Mouse (Mus musculus) cerebellum, adult 18-20 months (tissue): ENCODE data around the gene Cd93.

ENCODE experiments used
- DNase-seq, 2 experiments: peaks; one replicate each; pipeline ENCODE4 v3.0.0; 2021

The Cd93 gene

GRCm38 (mm10) chr2:148398901-148399685 is 44.3 kb downstream of the Cd93 start:
- no peak for DNase-seq

GRCm38 (mm10) chr2:148397784-148398100 is 45.6 kb downstream of the Cd93 start:
- no peak for DNase-seq

- DNase-seq = no peak
Measured at GRCm38 (mm10) chr2:148397015-148397783, 46.2 kb downstream of the Cd93 start.

GRCm38 (mm10) chr2:148396209-148396608 is 47.2 kb downstream of the Cd93 start:
- no peak for DNase-seq

- DNase-seq = no peak
Measured at GRCm38 (mm10) chr2:148395131-148396051, 48.0 kb downstream of the Cd93 start, which contains the start of gene Sstr4. Gene Sstr4, plus strand, starts transcription at chr2:148395344.

- DNase-seq = no peak
Measured at GRCm38 (mm10) chr2:148393846-148394245, 49.5 kb downstream of the Cd93 start.

- no peak for DNase-seq
Measured at GRCm38 (mm10) chr2:148393149-148393548, 50.2 kb downstream of the Cd93 start.

- no peak for DNase-seq
Measured at GRCm38 (mm10) chr2:148387652-148388581, 55.4 kb downstream of the Cd93 start.

- DNase-seq = no peak
Measured at GRCm38 (mm10) chr2:148386927-148387326, 56.4 kb downstream of the Cd93 start.
